Mouse (Mus musculus) heart, embryonic 13.5 days (tissue): ENCODE measurements around the gene Olfr1396. TPM values are rescaled to one million over a fixed set of nuclear protein-coding genes. Genes with fewer than 3 reads are reported as not detected.

ENCODE experiments used
- ATAC-seq: fragments of 200-750 bp; cut with Nextera tagmentation; 2 replicates; pipeline ENCODE4 v1.8.0; 2017; ENCODE audit warnings: moderate TSS enrichment; ENCODE audit not compliant: insufficient number of reproducible peaks, low FRiP score, low TSS enrichment; ENCODE audit errors: extremely low read depth
- H3K27ac ChIP-seq: fragments of 300-500 bp; sonication (generic); replicated peaks from 2 replicates; pipeline ENCODE4 v1.5.1; 2015; ENCODE audit warnings: moderate library complexity, mild to moderate bottlenecking, inconsistent platforms
- H3K27me3 ChIP-seq: fragments of 300-500 bp; sonication (generic); replicated peaks from 2 replicates; pipeline ENCODE4 v1.6.1; 2015; ENCODE audit warnings: mild to moderate bottlenecking, inconsistent platforms
- H3K36me3 ChIP-seq: fragments of 300-500 bp; sonication (generic); 2 replicates; pipeline ENCODE4 v1.6.1; 2015; ENCODE audit warnings: mild to moderate bottlenecking, inconsistent platforms
- H3K4me1 ChIP-seq: fragments of 300-500 bp; sonication (generic); 2 replicates; pipeline ENCODE4 v1.6.1; 2015; ENCODE audit warnings: inconsistent platforms
- H3K4me2 ChIP-seq: fragments of 300-500 bp; sonication (generic); 2 replicates; pipeline ENCODE4 v1.6.1; 2015; ENCODE audit warnings: inconsistent platforms, mild to moderate bottlenecking, moderate library complexity
- H3K4me3 ChIP-seq: fragments of 300-500 bp; sonication (generic); 2 replicates; pipeline ENCODE4 v1.5.1; 2015; ENCODE audit warnings: moderate library complexity, mild to moderate bottlenecking, inconsistent platforms
- H3K9ac ChIP-seq: fragments of 300-500 bp; sonication (generic); 2 replicates; pipeline ENCODE4 v1.6.1; 2015; ENCODE audit warnings: inconsistent platforms, mild to moderate bottlenecking, moderate library complexity
- H3K9me3 ChIP-seq: fragments of 300-500 bp; sonication (generic); 2 replicates; pipeline ENCODE4 v1.6.1; 2016; ENCODE audit warnings: inconsistent platforms
- WGBS: fragments of 180-500 bp; shearing (Covaris S2); methylation state at CpG from one replicate; pipeline ENCODE4 v1.1.7; 2015; ENCODE audit warnings: mixed read lengths; 5-methylcytosine and 5-hydroxymethylcytosine counted together
- polyA plus RNA-seq: library from polyadenylated mRNA; unstranded; fragments of >200 nt; fragmentation: Nextera tagmentation; extraction: Ambion mirVana; gene quantifications from 2 replicates; pipeline ENCODE4 v1.2.1, GENCODE M21; 2015

Gene Olfr1396
- polyA plus RNA-seq, 1 experiment from 2014 or later = not detected

GRCm38 (mm10) chr11:49089735-49090507 is 24.8 kb downstream of the Olfr1396 start:
- ATAC-seq = no peak
- no peaks in the 10 kb centered on the region for H3K36me3 ChIP-seq
- WGBS = 76% methylated on average over 3 of the region's 3 CpGs
- no peaks in the 10 kb centered on the region for H3K27me3 ChIP-seq
- H3K4me2 ChIP-seq = no peak overlapping the region
- H3K4me1 ChIP-seq = peaks cover 8% of the 10 kb centered on the region
- H3K9me3 ChIP-seq = no peaks in the 10 kb centered on the region
- H3K27ac ChIP-seq = no peak overlapping the region
- H3K9ac ChIP-seq = no peak overlapping the region
- no peak overlapping the region for H3K4me3 ChIP-seq

GRCm38 (mm10) chr11:49088990-49089652 is 25.6 kb downstream of the Olfr1396 start:
- ATAC-seq = no peak
- Histone ChIP-seq H3K27me3 (no peaks in the 10 kb centered on the region), H3K36me3 (no peaks in the 10 kb centered on the region), H3K4me3 (no peak overlapping the region), H3K9me3 (no peaks in the 10 kb centered on the region), H3K4me1 (peaks cover 8% of the 10 kb centered on the region), H3K9ac (no peak overlapping the region), H3K4me2 (no peak overlapping the region), H3K27ac (no peak overlapping the region)
- 79% methylated on average over 5 of the region's 5 CpGs for WGBS

GRCm38 (mm10) chr11:49087830-49088616 is 26.7 kb downstream of the Olfr1396 start:
- Histone ChIP-seq H3K9me3 (no peaks in the 10 kb centered on the region), H3K4me1 (peaks cover 8% of the 10 kb centered on the region), H3K27me3 (no peaks in the 10 kb centered on the region), H3K9ac (peak overlapping the region; percentile 40; the same call in 1 of the 2 replicates), H3K4me3 (peak overlapping the region; percentile 26), H3K27ac (0 out of 2 replicates have a peak overlapping the region, but pooled peaks have one; percentile 12), H3K4me2 (peak overlapping the region; percentile 67), H3K36me3 (no peaks in the 10 kb centered on the region)
- ATAC-seq = no peak
- 33% methylated on average over 22 of the region's 22 CpGs for WGBS

- Histone ChIP-seq H3K9ac (no peak overlapping the region), H3K4me3 (no peak overlapping the region), H3K4me1 (peaks cover 8% of the 10 kb centered on the region), H3K27me3 (no peaks in the 10 kb centered on the region), H3K27ac (no peak overlapping the region), H3K9me3 (no peaks in the 10 kb centered on the region), H3K36me3 (no peaks in the 10 kb centered on the region), H3K4me2 (no peak overlapping the region)
- ATAC-seq = no peak
- 72% methylated on average over 6 of the region's 6 CpGs for WGBS
Measured at GRCm38 (mm10) chr11:49086858-49087361, 27.8 kb downstream of the Olfr1396 start.

GRCm38 (mm10) chr11:49084875-49085274 is 29.8 kb downstream of the Olfr1396 start:
- Histone ChIP-seq H3K4me3 (no peak overlapping the region), H3K4me2 (no peak overlapping the region), H3K9ac (no peak overlapping the region), H3K27me3 (no peaks in the 10 kb centered on the region), H3K36me3 (no peaks in the 10 kb centered on the region), H3K9me3 (no peaks in the 10 kb centered on the region), H3K4me1 (peaks cover 8% of the 10 kb centered on the region), H3K27ac (no peak overlapping the region)
- no peak for ATAC-seq
- WGBS = 31% methylated on average over 3 of the region's 3 CpGs

GRCm38 (mm10) chr11:49084385-49084784 is 30.3 kb downstream of the Olfr1396 start:
- Histone ChIP-seq H3K9me3 (no peaks in the 10 kb centered on the region), H3K27me3 (no peaks in the 10 kb centered on the region), H3K9ac (no peak overlapping the region), H3K4me3 (no peak overlapping the region), H3K27ac (no peak overlapping the region), H3K4me1 (peaks cover 8% of the 10 kb centered on the region), H3K4me2 (no peak overlapping the region), H3K36me3 (no peaks in the 10 kb centered on the region)
- 44% methylated on average over 1 of the region's 1 CpGs for WGBS
- ATAC-seq = no peak

GRCm38 (mm10) chr11:49083808-49084207 is 30.9 kb downstream of the Olfr1396 start:
- Histone ChIP-seq H3K4me1 (peaks cover 8% of the 10 kb centered on the region), H3K36me3 (no peaks in the 10 kb centered on the region), H3K4me3 (no peak overlapping the region), H3K9ac (no peak overlapping the region), H3K27ac (no peak overlapping the region), H3K9me3 (no peaks in the 10 kb centered on the region), H3K27me3 (no peaks in the 10 kb centered on the region), H3K4me2 (no peak overlapping the region)
- WGBS = 73% methylated on average over 3 of the region's 3 CpGs
- ATAC-seq = no peak

GRCm38 (mm10) chr11:49083146-49083545 is 31.5 kb downstream of the Olfr1396 start:
- 82% methylated on average over 1 of the region's 1 CpGs for WGBS
- Histone ChIP-seq H3K9me3 (no peaks in the 10 kb centered on the region), H3K4me2 (no peak overlapping the region), H3K4me3 (no peak overlapping the region), H3K9ac (no peak overlapping the region), H3K36me3 (no peaks in the 10 kb centered on the region), H3K27me3 (no peaks in the 10 kb centered on the region), H3K4me1 (peaks cover 5% of the 10 kb centered on the region), H3K27ac (no peak overlapping the region)
- ATAC-seq = no peak

- no peaks in the 10 kb centered on the region for H3K4me1 ChIP-seq
- H3K4me2 ChIP-seq = no peak overlapping the region
- no peak overlapping the region for H3K27ac ChIP-seq
- H3K36me3 ChIP-seq = no peaks in the 10 kb centered on the region
- no peak overlapping the region for H3K9ac ChIP-seq
- H3K27me3 ChIP-seq = no peaks in the 10 kb centered on the region
- no peaks in the 10 kb centered on the region for H3K9me3 ChIP-seq
- WGBS = 70% methylated on average over 3 of the region's 3 CpGs
- H3K4me3 ChIP-seq = no peak overlapping the region
- ATAC-seq = no peak
Measured at GRCm38 (mm10) chr11:49081886-49082285, 32.8 kb downstream of the Olfr1396 start.

- Histone ChIP-seq H3K9me3 (no peaks in the 10 kb centered on the region), H3K27ac (no peak overlapping the region), H3K9ac (no peak overlapping the region), H3K4me3 (no peak overlapping the region), H3K4me1 (no peaks in the 10 kb centered on the region), H3K36me3 (no peaks in the 10 kb centered on the region), H3K4me2 (no peak overlapping the region), H3K27me3 (no peaks in the 10 kb centered on the region)
- 76% methylated on average over 4 of the region's 4 CpGs for WGBS
- ATAC-seq = no peak
Measured at GRCm38 (mm10) chr11:49081356-49081755, 33.3 kb downstream of the Olfr1396 start.

- Histone ChIP-seq H3K27me3 (no peaks in the 10 kb centered on the region), H3K4me3 (no peak overlapping the region), H3K36me3 (no peaks in the 10 kb centered on the region), H3K4me2 (no peak overlapping the region), H3K9me3 (no peaks in the 10 kb centered on the region), H3K27ac (no peak overlapping the region), H3K9ac (no peak overlapping the region), H3K4me1 (no peaks in the 10 kb centered on the region)
- no peak for ATAC-seq
- WGBS = 55% methylated on average over 1 of the region's 1 CpGs
Measured at GRCm38 (mm10) chr11:49080636-49081035, 34.0 kb downstream of the Olfr1396 start.
